Mouse (Mus musculus) liver, adult (tissue): ENCODE measurements around the gene Pglyrp4.
"Not testable (repeated sequence)": the region's sequence is repeated elsewhere in the genome, so short reads cannot be mapped to it uniquely, and the experiment has no call there.

Source experiments
- GATA4 ChIP-seq: IDR thresholded peaks from 2 replicates; pipeline ENCODE4 v1.6.1; 2014; ENCODE audit warnings: mild to moderate bottlenecking, low read length; ENCODE audit not compliant: insufficient replicate concordance

The Pglyrp4 gene

GRCm38 (mm10) chr3:90726606-90727005 is at the start of gene Pglyrp4:
Gene Pglyrp4, plus strand, starts transcription at chr3:90726906.
- TF ChIP-seq GATA4 = no peak

GRCm38 (mm10) chr3:90678656-90679055 is 48.0 kb upstream of the Pglyrp4 start:
- TF ChIP-seq GATA4 = no peak

- no peak for TF ChIP-seq GATA4
Measured at GRCm38 (mm10) chr3:90683929-90684328, 42.8 kb upstream of the Pglyrp4 start.

GRCm38 (mm10) chr3:90686835-90687234 is 39.9 kb upstream of the Pglyrp4 start:
- TF ChIP-seq GATA4 = no peak

GRCm38 (mm10) chr3:90693496-90693895 is 33.2 kb upstream of the Pglyrp4 start:
- TF ChIP-seq GATA4 = no peak

- no peak for TF ChIP-seq GATA4
Measured at GRCm38 (mm10) chr3:90695613-90696012, 31.1 kb upstream of the Pglyrp4 start, which contains the start of gene S100a9. Gene S100a9, minus strand, starts transcription at chr3:90695721.

- no peak for TF ChIP-seq GATA4
Measured at GRCm38 (mm10) chr3:90702244-90702643, 24.5 kb upstream of the Pglyrp4 start.

GRCm38 (mm10) chr3:90708523-90709202 is 18.0 kb upstream of the Pglyrp4 start:
- TF ChIP-seq GATA4 = no peak

GRCm38 (mm10) chr3:90709591-90710460 is 16.9 kb upstream of the Pglyrp4 start:
- TF ChIP-seq GATA4 = no peak

GRCm38 (mm10) chr3:90749658-90750057 is 23.0 kb downstream of the Pglyrp4 start:
- no peak for TF ChIP-seq GATA4

GRCm38 (mm10) chr3:90777776-90778175 is 51.1 kb downstream of the Pglyrp4 start, which contains the start of gene Gm5849:
Gene Gm5849, minus strand, starts transcription at chr3:90777876.
- not testable (repeated sequence) for TF ChIP-seq GATA4
